Mouse (Mus musculus) adrenal gland, adult (tissue): ENCODE measurements around the gene Rad50.

Experiments used
- DNase-seq, 2 experiments: peaks; one replicate each; pipeline ENCODE4 v3.0.0; 2022 to 2023; ENCODE audit warnings: low spot score in 1 of 2; ENCODE audit not compliant: inconsistent age in 2 of 2

Gene Rad50

GRCm38 (mm10) chr11:53604983-53605382 lies 102.1 kb downstream of the Rad50 start:
- no peak for DNase-seq
